Mouse (Mus musculus): ENCODE results near the gene Xaf1. TPM values are rescaled to one million over a fixed set of nuclear protein-coding genes. Genes with fewer than 3 reads are reported as not detected.
A peak's percentile ranks its signal among the peaks of the same experiment; 100 is the strongest.

Xaf1 gene
- polyA plus RNA-seq, 1 experiment from 2014 or later: 28.3 TPM

DNA sequence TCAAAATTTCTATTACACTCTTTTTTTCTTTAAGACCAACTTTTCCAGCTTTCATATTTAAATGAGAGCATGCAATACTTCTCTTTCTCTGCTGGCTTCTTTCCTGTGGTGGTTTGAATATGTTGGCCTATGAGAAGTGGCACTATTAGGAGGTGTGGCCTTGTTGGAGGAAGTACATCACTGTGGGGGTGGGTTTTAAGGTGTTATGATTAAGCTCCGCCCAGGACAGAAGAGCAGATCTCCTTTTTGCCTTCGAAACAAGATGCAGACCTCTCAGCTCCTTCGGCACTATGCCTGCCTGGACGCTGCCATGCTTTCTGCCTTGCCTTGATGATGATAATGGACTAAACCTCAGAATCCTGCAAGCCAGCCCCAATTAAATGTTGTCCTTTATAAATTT is 24.3 kb downstream of the Xaf1 start:
- no peaks in the 10 kb centered on the region for H3K9me3 ChIP-seq (replicated peaks; ENCODE audit: low read length)
- no peak overlapping the region for H3K27ac ChIP-seq
- H3K4me1 ChIP-seq (replicated peaks; ENCODE audit: insufficient read depth, low read length): no peaks in the 10 kb centered on the region
- H3K4me3 ChIP-seq (replicated peaks; ENCODE audit: low read depth, low read length): no peak overlapping the region
- WGBS: 91% methylated on average over 4 of the region's 4 CpGs
- no peak overlapping the region for H3K9ac ChIP-seq (ENCODE audit: low read depth, low read length)
- ATAC-seq (replicated peaks; ENCODE audit: low FRiP score, low read depth) (no peak), DNase-seq (ENCODE audit: low spot score) (no peak)
- H3K36me3 ChIP-seq (ENCODE audit: insufficient read depth, low read length): no peaks in the 10 kb centered on the region
- TF ChIP-seq CTCF (IDR thresholded peaks at IDR 0.05; ENCODE audit: low read depth): no peak
- H3K4me2 ChIP-seq (ENCODE audit: low read length): no peak overlapping the region
- no peaks in the 10 kb centered on the region for H3K27me3 ChIP-seq (ENCODE audit: insufficient read depth, low read length)

DNA sequence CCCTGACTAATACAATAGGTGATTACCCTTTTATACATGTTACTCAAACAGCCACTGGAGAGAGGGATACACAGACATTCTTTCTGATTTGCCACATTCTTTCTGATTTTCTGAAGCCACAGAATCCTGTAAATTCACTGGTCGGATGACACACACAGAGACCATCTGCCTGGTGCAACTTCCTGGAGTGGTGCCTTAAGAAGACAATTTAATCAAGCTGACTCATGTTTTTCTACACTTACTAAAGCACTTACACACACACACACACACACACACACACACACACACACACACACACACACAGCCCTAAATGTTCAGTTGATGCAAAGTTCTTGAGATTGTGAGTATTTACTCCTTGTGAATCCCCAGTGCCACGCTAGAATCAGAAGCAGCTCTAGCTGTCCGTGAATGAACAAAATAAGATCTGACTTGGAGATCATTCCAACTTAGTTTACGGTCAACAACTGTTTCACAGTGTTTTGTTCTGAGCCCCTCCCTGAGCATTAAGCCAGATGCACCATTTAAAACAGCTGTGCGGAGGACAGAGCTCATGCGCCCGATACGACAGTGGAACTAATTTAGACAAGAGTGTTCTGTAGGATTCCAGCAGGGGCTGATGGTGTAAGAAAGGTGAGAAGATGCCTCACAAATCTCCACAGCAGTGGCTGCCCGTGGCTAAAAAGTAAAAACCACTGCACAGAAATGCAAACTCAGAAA is 31.7 kb downstream of the Xaf1 start:
- ATAC-seq (replicated peaks; ENCODE audit: low FRiP score, low read depth) (no peak), DNase-seq (ENCODE audit: low spot score) (no peak)
- Histone ChIP-seq H3K27ac (no peak overlapping the region), H3K9ac (ENCODE audit: low read depth, low read length) (no peak overlapping the region), H3K4me2 (ENCODE audit: low read length) (no peak overlapping the region), H3K36me3 (ENCODE audit: insufficient read depth, low read length) (no peaks in the 10 kb centered on the region), H3K9me3 (replicated peaks; ENCODE audit: low read length) (no peaks in the 10 kb centered on the region), H3K27me3 (ENCODE audit: insufficient read depth, low read length) (no peaks in the 10 kb centered on the region), H3K4me1 (replicated peaks; ENCODE audit: insufficient read depth, low read length) (no peaks in the 10 kb centered on the region), H3K4me3 (replicated peaks; ENCODE audit: low read depth, low read length) (no peak overlapping the region)
- WGBS: 66% methylated on average over 9 of the region's 9 CpGs
- TF ChIP-seq CTCF (IDR thresholded peaks at IDR 0.05; ENCODE audit: low read depth): no peak

DNA sequence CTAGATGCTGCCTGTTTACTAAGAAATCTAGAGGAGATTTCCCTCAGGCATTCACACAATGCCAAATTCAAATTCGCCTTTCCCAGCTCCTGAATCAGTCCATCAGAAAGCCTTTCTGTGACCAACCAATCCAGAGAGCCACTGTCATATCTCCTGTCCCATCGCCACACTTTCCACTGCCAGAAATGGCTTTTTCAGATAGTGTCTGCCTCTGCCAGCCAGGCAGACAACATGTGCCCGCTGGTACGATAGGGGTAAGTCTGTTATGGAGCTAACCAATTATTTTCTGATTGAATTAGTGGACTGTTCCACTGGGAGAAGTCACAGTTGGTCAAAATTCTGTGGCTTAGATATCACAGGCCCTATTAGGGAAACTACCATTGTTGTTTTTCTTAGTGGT is 33.2 kb downstream of the Xaf1 start:
- TF ChIP-seq CTCF (IDR thresholded peaks at IDR 0.05; ENCODE audit: low read depth): no peak
- 82% methylated on average over 4 of the region's 4 CpGs for WGBS
- DNase-seq (ENCODE audit: low spot score): no peak
- Histone ChIP-seq H3K4me2 (ENCODE audit: low read length) (no peak overlapping the region), H3K4me1 (replicated peaks; ENCODE audit: insufficient read depth, low read length) (0 out of 2 replicates have a peak, but pooled peaks cover 10% of the 10 kb centered on the region), H3K36me3 (ENCODE audit: insufficient read depth, low read length) (no peaks in the 10 kb centered on the region), H3K4me3 (replicated peaks; ENCODE audit: low read depth, low read length) (no peak overlapping the region), H3K27me3 (ENCODE audit: insufficient read depth, low read length) (no peaks in the 10 kb centered on the region), H3K9ac (ENCODE audit: low read depth, low read length) (no peak overlapping the region), H3K9me3 (replicated peaks; ENCODE audit: low read length) (no peaks in the 10 kb centered on the region), H3K27ac (no peak overlapping the region)
- ATAC-seq (replicated peaks; ENCODE audit: low FRiP score, low read depth): no peak

DNA sequence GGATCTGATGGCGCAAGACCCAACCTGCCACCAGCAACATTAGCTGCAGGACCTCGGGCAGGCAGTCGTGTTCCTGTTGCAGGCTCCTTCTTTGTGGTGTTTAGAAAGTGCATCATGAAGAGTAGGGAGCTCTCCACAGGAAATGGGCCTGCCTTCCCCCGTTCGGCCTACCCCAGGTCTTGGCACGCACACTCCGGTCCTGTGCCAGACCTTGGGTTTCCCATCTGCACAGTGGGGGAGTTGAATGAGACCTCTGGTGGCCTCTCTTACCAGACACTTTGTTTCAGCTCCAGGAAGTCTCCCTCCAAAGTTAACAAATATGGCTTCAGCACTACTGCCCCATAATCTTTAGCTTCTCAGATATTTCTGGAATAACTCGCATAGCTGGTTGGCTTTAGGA is 35.3 kb downstream of the Xaf1 start:
- 74% methylated on average over 8 of the region's 8 CpGs for WGBS
- no peak for TF ChIP-seq CTCF (IDR thresholded peaks at IDR 0.05; ENCODE audit: low read depth)
- DNase-seq (ENCODE audit: low spot score): no peak
- no peak overlapping the region for H3K4me3 ChIP-seq (replicated peaks; ENCODE audit: low read depth, low read length)
- no peak overlapping the region for H3K27ac ChIP-seq
- no peaks in the 10 kb centered on the region for H3K27me3 ChIP-seq (ENCODE audit: insufficient read depth, low read length)
- H3K9me3 ChIP-seq (replicated peaks; ENCODE audit: low read length): no peaks in the 10 kb centered on the region
- H3K4me1 ChIP-seq (replicated peaks; ENCODE audit: insufficient read depth, low read length): 0 out of 2 replicates have a peak, but pooled peaks cover 10% of the 10 kb centered on the region
- no peak overlapping the region for H3K4me2 ChIP-seq (ENCODE audit: low read length)
- no peak for ATAC-seq (replicated peaks; ENCODE audit: low FRiP score, low read depth)
- H3K9ac ChIP-seq (ENCODE audit: low read depth, low read length): no peak overlapping the region
- no peaks in the 10 kb centered on the region for H3K36me3 ChIP-seq (ENCODE audit: insufficient read depth, low read length)

DNA sequence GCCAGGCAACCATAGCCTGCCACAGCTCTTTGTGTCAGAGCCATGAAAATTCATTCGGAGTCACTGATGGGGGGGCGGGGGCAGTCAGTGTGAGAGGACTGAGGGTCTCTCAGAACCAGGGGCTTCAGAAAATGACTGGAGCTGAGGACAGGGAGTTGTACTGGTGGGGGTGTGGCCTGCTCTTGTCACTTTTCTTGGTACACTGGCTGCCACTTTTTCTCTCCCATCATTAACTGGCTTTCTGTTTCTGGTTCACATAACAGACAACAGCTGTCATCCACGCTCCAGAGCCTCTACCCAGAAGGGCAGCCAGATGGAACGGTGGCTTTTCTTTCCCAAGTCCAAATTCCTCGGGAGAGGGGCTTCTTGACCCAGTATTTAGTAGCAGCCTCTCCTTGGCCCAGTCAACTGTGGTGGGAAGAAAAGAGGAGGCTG is 37.0 kb downstream of the Xaf1 start:
- TF ChIP-seq CTCF (IDR thresholded peaks at IDR 0.05; ENCODE audit: low read depth): no peak
- H3K4me3 ChIP-seq (replicated peaks; ENCODE audit: low read depth, low read length): no peak overlapping the region
- H3K4me1 ChIP-seq (replicated peaks; ENCODE audit: insufficient read depth, low read length): 0 out of 2 replicates have a peak, but pooled peaks cover 10% of the 10 kb centered on the region
- no peak overlapping the region for H3K4me2 ChIP-seq (ENCODE audit: low read length)
- H3K27ac ChIP-seq: peak overlapping the region; percentile 20; the same call in 1 of the 2 replicates
- H3K27me3 ChIP-seq (ENCODE audit: insufficient read depth, low read length): no peaks in the 10 kb centered on the region
- DNase-seq (ENCODE audit: low spot score) (peak; percentile 86), ATAC-seq (replicated peaks; ENCODE audit: low FRiP score, low read depth) (peak; percentile 53)
- no peaks in the 10 kb centered on the region for H3K9me3 ChIP-seq (replicated peaks; ENCODE audit: low read length)
- no peak overlapping the region for H3K9ac ChIP-seq (ENCODE audit: low read depth, low read length)
- H3K36me3 ChIP-seq (ENCODE audit: insufficient read depth, low read length): no peaks in the 10 kb centered on the region
- WGBS: 21% methylated on average over 5 of the region's 5 CpGs

DNA sequence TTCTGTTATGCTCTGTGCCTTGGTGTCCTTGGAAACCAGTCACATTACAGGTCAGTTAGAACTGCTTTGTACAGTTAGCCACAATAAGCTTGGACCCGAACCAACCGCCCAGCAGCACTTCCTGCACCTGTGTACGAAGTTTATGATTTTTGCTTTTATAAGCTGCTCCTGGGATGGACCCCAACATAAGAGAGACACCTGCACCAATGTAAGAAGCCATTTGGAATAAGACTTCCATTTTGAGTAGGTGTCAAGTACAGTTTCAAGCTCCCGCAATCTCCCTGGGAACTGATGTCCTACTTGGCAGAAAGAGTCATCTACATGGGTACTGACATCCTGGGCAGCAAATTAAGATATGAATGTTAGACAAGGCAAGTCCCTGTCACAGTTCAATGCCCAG is 38.3 kb downstream of the Xaf1 start:
- Histone ChIP-seq H3K4me3 (replicated peaks; ENCODE audit: low read depth, low read length) (no peak overlapping the region), H3K36me3 (ENCODE audit: insufficient read depth, low read length) (no peaks in the 10 kb centered on the region), H3K4me1 (replicated peaks; ENCODE audit: insufficient read depth, low read length) (0 out of 2 replicates have a peak, but pooled peaks cover 10% of the 10 kb centered on the region), H3K9ac (ENCODE audit: low read depth, low read length) (no peak overlapping the region), H3K27me3 (ENCODE audit: insufficient read depth, low read length) (no peaks in the 10 kb centered on the region), H3K9me3 (replicated peaks; ENCODE audit: low read length) (no peaks in the 10 kb centered on the region), H3K4me2 (ENCODE audit: low read length) (no peak overlapping the region), H3K27ac (peak overlapping the region; percentile 20; the same call in 1 of the 2 replicates)
- DNase-seq (ENCODE audit: low spot score) (no peak), ATAC-seq (replicated peaks; ENCODE audit: low FRiP score, low read depth) (no peak)
- no peak for TF ChIP-seq CTCF (IDR thresholded peaks at IDR 0.05; ENCODE audit: low read depth)
- 68% methylated on average over 4 of the region's 4 CpGs for WGBS

Measured in kidney, postnatal 0 days (tissue).